Mouse (Mus musculus) heart, adult 2 months (tissue): ENCODE data around the gene Ccdc130.

Experiments
- CTCF ChIP-seq: fragments of 200-600 bp; IDR thresholded peaks from 2 replicates; pipeline ENCODE4 v1.8.1; 2022; ENCODE audit warnings: antibody characterized with exemption, mild to moderate bottlenecking, moderate library complexity
- EP300 ChIP-seq: fragments of 200-500 bp; IDR thresholded peaks from 2 replicates; pipeline ENCODE4 v1.6.1; 2011; ENCODE audit warnings: low read depth, low read length, control low read depth; ENCODE audit not compliant: insufficient read depth
- POLR2A ChIP-seq: fragments of 200-500 bp; IDR thresholded peaks from 2 replicates; pipeline ENCODE4 v1.6.1; 2011; ENCODE audit warnings: mild to moderate bottlenecking, low read depth, low read length, control low read depth; ENCODE audit not compliant: insufficient read depth

- TF ChIP-seq CTCF (peak; percentile 95), POLR2A (no peak), EP300 (no peak)
These were observed 21.5 kb upstream of the Ccdc130 start for GRCm38 (mm10) chr8:84291688-84292087.
